Mouse (Mus musculus): ENCODE measurements around the gene Uvrag. TPM values are rescaled to one million over a fixed set of nuclear protein-coding genes. Genes with fewer than 3 reads are reported as not detected.

Uvrag gene
- polyA plus RNA-seq, 1 experiment from 2014 or later = 16.7 TPM

DNA sequence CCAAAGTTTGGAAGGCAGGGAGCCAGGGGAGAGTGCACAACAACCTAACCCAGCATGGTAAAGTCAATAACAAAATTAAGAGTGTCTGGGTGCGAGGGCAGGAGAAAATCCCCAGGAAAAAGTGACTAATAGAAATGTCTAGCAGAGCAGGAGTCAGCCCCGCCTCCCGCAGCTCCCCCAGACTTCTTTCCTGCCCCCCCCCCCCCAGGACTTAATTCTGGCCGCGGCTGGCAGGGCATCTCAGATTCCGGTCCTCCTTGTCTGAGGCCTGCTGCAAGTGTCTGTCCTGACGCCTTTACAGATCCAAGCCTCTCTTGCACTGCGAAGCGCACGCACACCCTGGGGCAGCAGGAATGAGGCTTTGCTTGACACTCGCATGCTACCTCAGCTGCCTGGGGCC, 182.8 kb downstream of the Uvrag start:
- Histone ChIP-seq H3K4me3 (ENCODE audit: low read depth, low read length) (no peak overlapping the region), H3K27me3 (ENCODE audit: control insufficient read depth, insufficient read depth, low read length) (no peaks in the 10 kb centered on the region), H3K36me3 (ENCODE audit: control insufficient read depth, insufficient read depth, low read length) (no peaks in the 10 kb centered on the region), H3K9ac (ENCODE audit: low read depth, low read length) (no peak overlapping the region), H3K9me3 (replicated peaks; ENCODE audit: control insufficient read depth, low read length) (no peaks in the 10 kb centered on the region), H3K27ac (ENCODE audit: low read depth, low read length) (peak overlapping the region; percentile 35; the same call in 1 of the 2 replicates), H3K4me2 (no peak overlapping the region; the same call in none of the 2 replicates), H3K4me1 (ENCODE audit: control insufficient read depth, insufficient read depth, low read length) (peaks cover 23% of the 10 kb centered on the region)
- 16% methylated on average over 11 of the region's 11 CpGs for WGBS (ENCODE audit: insufficient replicate concordance)
- ATAC-seq (replicated peaks; ENCODE audit: insufficient number of reproducible peaks, low FRiP score, low TSS enrichment) = 0 out of 2 replicates have a peak, but pooled peaks have one; percentile 29

GRCm38 (mm10) chr7:98957111-98957741, 183.7 kb downstream of the Uvrag start:
- H3K27me3 ChIP-seq (ENCODE audit: control insufficient read depth, insufficient read depth, low read length) = no peaks in the 10 kb centered on the region
- H3K36me3 ChIP-seq (ENCODE audit: control insufficient read depth, insufficient read depth, low read length) = no peaks in the 10 kb centered on the region
- H3K4me2 ChIP-seq = no peak overlapping the region
- H3K9ac ChIP-seq (ENCODE audit: low read depth, low read length) = no peak overlapping the region
- 79% methylated on average over 8 of the region's 8 CpGs for WGBS (ENCODE audit: insufficient replicate concordance)
- ATAC-seq (replicated peaks; ENCODE audit: insufficient number of reproducible peaks, low FRiP score, low TSS enrichment) = no peak
- no peak overlapping the region for H3K27ac ChIP-seq (ENCODE audit: low read depth, low read length)
- H3K4me3 ChIP-seq (ENCODE audit: low read depth, low read length) = no peak overlapping the region
- H3K9me3 ChIP-seq (replicated peaks; ENCODE audit: control insufficient read depth, low read length) = no peaks in the 10 kb centered on the region
- peaks cover 18% of the 10 kb centered on the region for H3K4me1 ChIP-seq (ENCODE audit: control insufficient read depth, insufficient read depth, low read length)

GRCm38 (mm10) chr7:98956609-98957008, 184.3 kb downstream of the Uvrag start:
- ATAC-seq (replicated peaks; ENCODE audit: insufficient number of reproducible peaks, low FRiP score, low TSS enrichment) = no peak
- H3K4me3 ChIP-seq (ENCODE audit: low read depth, low read length) = no peak overlapping the region
- no peaks in the 10 kb centered on the region for H3K27me3 ChIP-seq (ENCODE audit: control insufficient read depth, insufficient read depth, low read length)
- WGBS (ENCODE audit: insufficient replicate concordance) = 88% methylated on average over 1 of the region's 1 CpGs
- no peaks in the 10 kb centered on the region for H3K36me3 ChIP-seq (ENCODE audit: control insufficient read depth, insufficient read depth, low read length)
- H3K4me2 ChIP-seq = no peak overlapping the region
- H3K9ac ChIP-seq (ENCODE audit: low read depth, low read length) = no peak overlapping the region
- no peaks in the 10 kb centered on the region for H3K9me3 ChIP-seq (replicated peaks; ENCODE audit: control insufficient read depth, low read length)
- H3K27ac ChIP-seq (ENCODE audit: low read depth, low read length) = no peak overlapping the region
- peaks cover 18% of the 10 kb centered on the region for H3K4me1 ChIP-seq (ENCODE audit: control insufficient read depth, insufficient read depth, low read length)

GRCm38 (mm10) chr7:98953649-98954048, 187.3 kb downstream of the Uvrag start:
- WGBS (ENCODE audit: insufficient replicate concordance) = 56% methylated on average over 3 of the region's 3 CpGs
- Histone ChIP-seq H3K36me3 (ENCODE audit: control insufficient read depth, insufficient read depth, low read length) (no peaks in the 10 kb centered on the region), H3K27me3 (ENCODE audit: control insufficient read depth, insufficient read depth, low read length) (no peaks in the 10 kb centered on the region)

GRCm38 (mm10) chr7:98944986-98945385, 196.0 kb downstream of the Uvrag start:
- 80% methylated on average over 3 of the region's 3 CpGs for WGBS (ENCODE audit: insufficient replicate concordance)
- Histone ChIP-seq H3K4me1 (ENCODE audit: control insufficient read depth, insufficient read depth, low read length) (peaks cover 3% of the 10 kb centered on the region), H3K9me3 (replicated peaks; ENCODE audit: control insufficient read depth, low read length) (no peaks in the 10 kb centered on the region), H3K36me3 (ENCODE audit: control insufficient read depth, insufficient read depth, low read length) (no peaks in the 10 kb centered on the region), H3K27me3 (ENCODE audit: control insufficient read depth, insufficient read depth, low read length) (no peaks in the 10 kb centered on the region), H3K9ac (ENCODE audit: low read depth, low read length) (no peak overlapping the region), H3K4me2 (no peak overlapping the region), H3K4me3 (ENCODE audit: low read depth, low read length) (no peak overlapping the region), H3K27ac (ENCODE audit: low read depth, low read length) (no peak overlapping the region)
- ATAC-seq (replicated peaks; ENCODE audit: insufficient number of reproducible peaks, low FRiP score, low TSS enrichment) = no peak

More at GRCm38 (mm10) chr7:98953649-98954048, 187.3 kb downstream of the Uvrag start:
- H3K27ac ChIP-seq (ENCODE audit: low read depth, low read length) = no peak overlapping the region
- no peak overlapping the region for H3K4me3 ChIP-seq (ENCODE audit: low read depth, low read length)
- no peak overlapping the region for H3K9ac ChIP-seq (ENCODE audit: low read depth, low read length)
- no peak for ATAC-seq (replicated peaks; ENCODE audit: insufficient number of reproducible peaks, low FRiP score, low TSS enrichment)
- no peaks in the 10 kb centered on the region for H3K9me3 ChIP-seq (replicated peaks; ENCODE audit: control insufficient read depth, low read length)
- H3K4me1 ChIP-seq (ENCODE audit: control insufficient read depth, insufficient read depth, low read length) = peaks cover 21% of the 10 kb centered on the region
- no peak overlapping the region for H3K4me2 ChIP-seq

GRCm38 (mm10) chr7:98943687-98944086, 197.3 kb downstream of the Uvrag start:
- 92% methylated on average over 5 of the region's 5 CpGs for WGBS (ENCODE audit: insufficient replicate concordance)
- Histone ChIP-seq H3K4me3 (ENCODE audit: low read depth, low read length) (no peak overlapping the region), H3K9ac (ENCODE audit: low read depth, low read length) (no peak overlapping the region), H3K27ac (ENCODE audit: low read depth, low read length) (no peak overlapping the region), H3K9me3 (replicated peaks; ENCODE audit: control insufficient read depth, low read length) (no peaks in the 10 kb centered on the region), H3K27me3 (ENCODE audit: control insufficient read depth, insufficient read depth, low read length) (no peaks in the 10 kb centered on the region), H3K36me3 (ENCODE audit: control insufficient read depth, insufficient read depth, low read length) (no peaks in the 10 kb centered on the region), H3K4me2 (no peak overlapping the region), H3K4me1 (ENCODE audit: control insufficient read depth, insufficient read depth, low read length) (no peaks in the 10 kb centered on the region; the same call in 1 of the 2 replicates)
- no peak for ATAC-seq (replicated peaks; ENCODE audit: insufficient number of reproducible peaks, low FRiP score, low TSS enrichment)

- ATAC-seq (replicated peaks; ENCODE audit: insufficient number of reproducible peaks, low FRiP score, low TSS enrichment) = no peak
- H3K9ac ChIP-seq (ENCODE audit: low read depth, low read length) = no peak overlapping the region
- no peak overlapping the region for H3K27ac ChIP-seq (ENCODE audit: low read depth, low read length)
- 78% methylated on average over 6 of the region's 6 CpGs for WGBS (ENCODE audit: insufficient replicate concordance)
- H3K27me3 ChIP-seq (ENCODE audit: control insufficient read depth, insufficient read depth, low read length) = no peaks in the 10 kb centered on the region
- H3K4me3 ChIP-seq (ENCODE audit: low read depth, low read length) = no peak overlapping the region
- peaks cover 3% of the 10 kb centered on the region; the same call in 1 of the 2 replicates for H3K4me1 ChIP-seq (ENCODE audit: control insufficient read depth, insufficient read depth, low read length)
- H3K4me2 ChIP-seq = no peak overlapping the region
- no peaks in the 10 kb centered on the region for H3K9me3 ChIP-seq (replicated peaks; ENCODE audit: control insufficient read depth, low read length)
- no peaks in the 10 kb centered on the region for H3K36me3 ChIP-seq (ENCODE audit: control insufficient read depth, insufficient read depth, low read length)
These were observed 198.2 kb downstream of the Uvrag start for GRCm38 (mm10) chr7:98942746-98943145.

DNA sequence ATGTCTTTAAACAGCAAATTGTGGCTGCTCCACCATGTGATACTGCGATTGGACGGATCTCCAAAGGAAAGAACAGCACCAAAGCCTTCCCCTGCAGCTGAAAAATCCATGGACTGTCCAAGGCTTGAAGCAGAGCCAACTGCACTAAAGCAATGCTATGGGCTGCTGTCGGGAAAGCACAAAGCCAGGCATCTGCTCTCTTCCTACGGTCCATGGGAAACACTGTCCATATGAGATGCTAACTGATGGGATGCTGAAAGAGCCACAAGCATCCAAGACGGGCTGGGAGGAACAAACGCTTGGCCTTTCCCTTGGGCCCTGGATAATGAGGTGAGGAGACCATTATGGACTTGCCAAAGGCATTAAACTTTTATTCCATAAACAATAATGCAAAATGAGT, 201.7 kb downstream of the Uvrag start:
- no peak overlapping the region for H3K27ac ChIP-seq (ENCODE audit: low read depth, low read length)
- no peak overlapping the region for H3K4me3 ChIP-seq (ENCODE audit: low read depth, low read length)
- H3K36me3 ChIP-seq (ENCODE audit: control insufficient read depth, insufficient read depth, low read length) = no peaks in the 10 kb centered on the region
- ATAC-seq (replicated peaks; ENCODE audit: insufficient number of reproducible peaks, low FRiP score, low TSS enrichment) = no peak
- H3K27me3 ChIP-seq (ENCODE audit: control insufficient read depth, insufficient read depth, low read length) = no peaks in the 10 kb centered on the region
- no peak overlapping the region for H3K4me2 ChIP-seq
- no peaks in the 10 kb centered on the region for H3K9me3 ChIP-seq (replicated peaks; ENCODE audit: control insufficient read depth, low read length)
- H3K4me1 ChIP-seq (ENCODE audit: control insufficient read depth, insufficient read depth, low read length) = peaks cover 11% of the 10 kb centered on the region
- WGBS (ENCODE audit: insufficient replicate concordance) = 86% methylated on average over 6 of the region's 6 CpGs
- H3K9ac ChIP-seq (ENCODE audit: low read depth, low read length) = no peak overlapping the region

- peaks cover 11% of the 10 kb centered on the region for H3K4me1 ChIP-seq (ENCODE audit: control insufficient read depth, insufficient read depth, low read length)
- H3K36me3 ChIP-seq (ENCODE audit: control insufficient read depth, insufficient read depth, low read length) = no peaks in the 10 kb centered on the region
- 85% methylated on average over 7 of the region's 7 CpGs for WGBS (ENCODE audit: insufficient replicate concordance)
- no peak overlapping the region for H3K27ac ChIP-seq (ENCODE audit: low read depth, low read length)
- ATAC-seq (replicated peaks; ENCODE audit: insufficient number of reproducible peaks, low FRiP score, low TSS enrichment) = no peak
- H3K4me2 ChIP-seq = no peak overlapping the region
- H3K4me3 ChIP-seq (ENCODE audit: low read depth, low read length) = no peak overlapping the region
- no peak overlapping the region for H3K9ac ChIP-seq (ENCODE audit: low read depth, low read length)
- no peaks in the 10 kb centered on the region for H3K9me3 ChIP-seq (replicated peaks; ENCODE audit: control insufficient read depth, low read length)
- H3K27me3 ChIP-seq (ENCODE audit: control insufficient read depth, insufficient read depth, low read length) = no peaks in the 10 kb centered on the region
These were observed 202.3 kb downstream of the Uvrag start for GRCm38 (mm10) chr7:98938621-98939020.

Data from heart, embryonic 11.5 days (tissue).